7 mouse cellular contexts compared by ENCODE assay signal in the genomic region with DNA sequence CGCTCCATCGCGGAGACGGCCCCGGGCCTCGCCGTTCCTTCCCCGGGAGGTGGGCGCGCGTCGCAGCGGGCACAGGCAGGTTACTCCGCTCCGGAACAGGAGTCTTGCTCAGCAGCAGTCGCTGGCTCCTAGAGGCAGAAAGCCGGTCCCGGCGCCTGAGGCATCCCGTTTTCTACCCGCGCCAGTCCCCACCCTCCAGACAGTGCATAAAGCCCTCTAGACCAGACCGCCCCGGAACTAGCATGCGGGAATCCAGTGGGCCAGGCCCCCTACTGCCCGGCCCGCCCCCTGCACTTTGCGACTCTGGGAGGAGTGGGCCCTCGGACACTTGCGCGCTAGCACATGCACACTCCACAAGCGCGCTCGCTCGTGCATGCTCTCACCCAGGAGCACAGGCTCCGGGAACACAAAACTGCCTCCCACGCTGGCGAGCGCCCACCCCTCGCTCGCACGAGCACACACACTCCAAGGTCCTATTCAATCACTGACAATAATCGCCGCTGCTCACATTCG. TPM values are rescaled to one million over a fixed set of nuclear protein-coding genes. Genes with fewer than 3 reads are reported as not detected.
DNase-seq lines count a peak whose midpoint lies in the region; ATAC-seq and TF ChIP-seq lines count a peak whose summit lies in the region.

Lrp2 (minus strand) TSS at position 180 of the 513 bp plus-strand sequence.

- peaks cover 86% of the 10 kb centered on the region for H3K27me3 ChIP-seq in embryonic facial prominence, embryonic 13.5 days
- peaks cover 66% of the 10 kb centered on the region for H3K27me3 ChIP-seq in hindbrain, embryonic 13.5 days
- H3K27me3 ChIP-seq in limb, embryonic 11.5 days (ENCODE audit: control insufficient read depth, insufficient read depth, low read length): peaks cover 55% of the 10 kb centered on the region
- no peaks in the 10 kb centered on the region for H3K27me3 ChIP-seq in testis, adult 2 months (ENCODE audit: control insufficient read depth, insufficient read depth, low read length)

- H3K4me2 ChIP-seq in embryonic facial prominence, embryonic 13.5 days: peak within 1 kb of the TSS; percentile 100
- H3K4me2 ChIP-seq in hindbrain, embryonic 13.5 days: peak within 1 kb of the TSS; percentile 98
- peak within 1 kb of the TSS; percentile 98 for H3K4me2 ChIP-seq in limb, embryonic 11.5 days (ENCODE audit: low read depth, severe bottlenecking)

- peak within 1 kb of the TSS; percentile 64 for H3K4me3 ChIP-seq in embryonic facial prominence, embryonic 13.5 days
- peak within 1 kb of the TSS; percentile 74 for H3K4me3 ChIP-seq in hindbrain, embryonic 13.5 days
- H3K4me3 ChIP-seq in limb, embryonic 11.5 days (ENCODE audit: low read depth, low read length): peak within 1 kb of the TSS; percentile 54
- H3K4me3 ChIP-seq in testis, adult 2 months (ENCODE audit: control insufficient read depth, low read depth, low read length): peak within 1 kb of the TSS; percentile 33

- WGBS in embryonic facial prominence, embryonic 13.5 days: under 1% methylated on average over 45 of the region's 45 CpGs
- WGBS in hindbrain, embryonic 13.5 days: under 1% methylated on average over 45 of the region's 45 CpGs
- under 1% methylated on average over 44 of the region's 45 CpGs for WGBS in limb, embryonic 11.5 days

- peak; percentile 6 for DNase-seq in thymus, postnatal 14 days
- DNase-seq in thymus, postnatal 0 days (ENCODE audit: low spot score): no peak
- DNase-seq in limb, embryonic 11.5 days (ENCODE audit: low spot score): no peak
- peak; percentile 63 for DNase-seq in mesoderm, embryonic 11.5 days (ENCODE audit: low read depth, low spot score)

- H3K9ac ChIP-seq in embryonic facial prominence, embryonic 13.5 days: peak within 1 kb of the TSS; percentile 62
- H3K9ac ChIP-seq in hindbrain, embryonic 13.5 days: peak within 1 kb of the TSS; percentile 77
- H3K9ac ChIP-seq in limb, embryonic 11.5 days (ENCODE audit: low read length): 0 out of 2 replicates have a peak within 1 kb of the TSS, but pooled peaks have one; percentile 40

- peaks cover 35% of the 10 kb centered on the region for H3K4me1 ChIP-seq in embryonic facial prominence, embryonic 13.5 days
- H3K4me1 ChIP-seq in hindbrain, embryonic 13.5 days (replicated peaks): peaks cover 37% of the 10 kb centered on the region
- peaks cover 16% of the 10 kb centered on the region for H3K4me1 ChIP-seq in limb, embryonic 11.5 days (ENCODE audit: control insufficient read depth, insufficient read depth, low read length)
- peaks cover 5% of the 10 kb centered on the region for H3K4me1 ChIP-seq in testis, adult 2 months (ENCODE audit: control insufficient read depth, insufficient read depth, low read length)

- H3K36me3 ChIP-seq in embryonic facial prominence, embryonic 13.5 days: no peaks in the 10 kb centered on the region
- no peaks in the 10 kb centered on the region for H3K36me3 ChIP-seq in hindbrain, embryonic 13.5 days
- no peaks in the 10 kb centered on the region for H3K36me3 ChIP-seq in limb, embryonic 11.5 days (ENCODE audit: control insufficient read depth, insufficient read depth, low read length)
- no peaks in the 10 kb centered on the region for H3K36me3 ChIP-seq in testis, adult 2 months (ENCODE audit: control insufficient read depth, insufficient read depth, low read length)

- no peak within 1 kb of the TSS for H3K27ac ChIP-seq in embryonic facial prominence, embryonic 13.5 days
- H3K27ac ChIP-seq in hindbrain, embryonic 13.5 days: peak within 1 kb of the TSS; percentile 71
- H3K27ac ChIP-seq in limb, embryonic 11.5 days (replicated peaks; ENCODE audit: low read depth, low read length): no peak within 1 kb of the TSS
- no peak within 1 kb of the TSS for H3K27ac ChIP-seq in testis, adult 2 months (ENCODE audit: control insufficient read depth, insufficient read depth, low read depth, low read length)

- no peak for TF ChIP-seq POLR2A in testis, adult 2 months (IDR thresholded peaks at IDR 0.05; ENCODE audit: control insufficient read depth, low read depth, low read length)

- peak; percentile 77 for ATAC-seq in embryonic facial prominence, embryonic 13.5 days (ENCODE audit: insufficient number of reproducible peaks, insufficient read depth, low FRiP score, low TSS enrichment, low read depth)
- peak; percentile 82 for ATAC-seq in hindbrain, embryonic 13.5 days (ENCODE audit: low FRiP score)
- peak; percentile 69; the same call in 1 of the 2 replicates for ATAC-seq in limb, embryonic 11.5 days (ENCODE audit: insufficient number of reproducible peaks, low FRiP score, low TSS enrichment, low read depth)

- H3K9me3 ChIP-seq in embryonic facial prominence, embryonic 13.5 days: no peaks in the 10 kb centered on the region
- H3K9me3 ChIP-seq in hindbrain, embryonic 13.5 days: no peaks in the 10 kb centered on the region
- H3K9me3 ChIP-seq in limb, embryonic 11.5 days (ENCODE audit: control insufficient read depth, low read length): no peaks in the 10 kb centered on the region

- no peak for TF ChIP-seq CTCF in testis, adult 2 months (IDR thresholded peaks at IDR 0.05; ENCODE audit: control insufficient read depth, insufficient read depth, insufficient replicate concordance, low read depth, low read length)

RNA-seq across cellular contexts. Expression of gene Lrp2, which starts in this region (rescaled TPM):
- 0.05 and 0.08 TPM in 2 replicates for polyA plus RNA-seq in thymus, postnatal 0 days (2015; fragmentation: Nextera tagmentation; extraction: Ambion mirVana)
- polyA plus RNA-seq in embryonic facial prominence, embryonic 13.5 days (2015; fragmentation: Nextera tagmentation; extraction: Ambion mirVana): 0.34 and 0.40 TPM in 2 replicates
- 0.98 and 1.3 TPM in 2 replicates for polyA plus RNA-seq in hindbrain, embryonic 13.5 days (2015; fragmentation: Nextera tagmentation; extraction: Ambion mirVana)
- polyA plus RNA-seq in limb, embryonic 11.5 days (2014; fragmentation: Nextera tagmentation; extraction: Ambion mirVana): 0.03 and 0.07 TPM in 2 replicates
- 0.32 and 2.3 TPM in 2 replicates for polyA plus RNA-seq in testis, adult 2 months (2012; rRNA removed)

Comparison
In these comparisons a context has a peak if more than half of its experiments do, and no peak if none do; other contexts are left out.
1. DNase-seq: peak in thymus, postnatal 14 days (single experiment) and mesoderm, embryonic 11.5 days (single experiment); none in thymus, postnatal 0 days (single experiment) and limb, embryonic 11.5 days (single experiment).
2. Peak in ATAC-seq, H3K4me3 ChIP-seq, H3K9ac ChIP-seq and H3K4me2 ChIP-seq in embryonic facial prominence, embryonic 13.5 days; RNA of the gene not detected or under 1 TPM.
3. Peak in ATAC-seq, H3K4me3 ChIP-seq, H3K9ac ChIP-seq and H3K4me2 ChIP-seq in limb, embryonic 11.5 days; RNA of the gene not detected or under 1 TPM.
4. Peak in every context shown above with its lines, with median percentiles within 50 percentile points of each other: ATAC-seq, H3K4me2 ChIP-seq, H3K4me3 ChIP-seq and H3K9ac ChIP-seq.